Mouse (Mus musculus) midbrain, embryonic 12.5 days (tissue): ENCODE results near the gene Inpp5a. TPM values are rescaled to one million over a fixed set of nuclear protein-coding genes. Genes with fewer than 3 reads are reported as not detected.

Experiments
- ATAC-seq: fragments of 200-750 bp; cut with Nextera tagmentation; 2 replicates; pipeline ENCODE4 v1.8.0; 2017; ENCODE audit warnings: low read depth, moderate TSS enrichment, moderate library complexity; ENCODE audit not compliant: low FRiP score
- H3K27ac ChIP-seq: fragments of 300-500 bp; sonication (generic); replicated peaks from 2 replicates; pipeline ENCODE4 v1.5.1; 2016; ENCODE audit warnings: mild to moderate bottlenecking
- H3K27me3 ChIP-seq: fragments of 300-500 bp; sonication (generic); 2 replicates; pipeline ENCODE4 v1.6.1; 2016; ENCODE audit warnings: mild to moderate bottlenecking
- H3K36me3 ChIP-seq: fragments of 300-500 bp; sonication (generic); 2 replicates; pipeline ENCODE4 v1.6.1; 2016
- H3K4me1 ChIP-seq: fragments of 300-500 bp; sonication (generic); 2 replicates; pipeline ENCODE4 v1.6.1; 2016
- H3K4me2 ChIP-seq: fragments of 300-500 bp; sonication (generic); replicated peaks from 2 replicates; pipeline ENCODE4 v1.6.1; 2016; ENCODE audit warnings: mild to moderate bottlenecking, moderate library complexity
- H3K4me3 ChIP-seq: fragments of 300-500 bp; sonication (generic); 2 replicates; pipeline ENCODE4 v1.5.1; 2016; ENCODE audit warnings: mild to moderate bottlenecking
- H3K9ac ChIP-seq: fragments of 300-500 bp; sonication (generic); replicated peaks from 2 replicates; pipeline ENCODE4 v1.6.1; 2016; ENCODE audit warnings: mild to moderate bottlenecking, moderate library complexity
- H3K9me3 ChIP-seq: fragments of 300-500 bp; sonication (generic); 2 replicates; pipeline ENCODE4 v1.6.1; 2016; ENCODE audit warnings: mild to moderate bottlenecking
- WGBS: fragments of 180-500 bp; shearing (Covaris S2); methylation state at CpG from one replicate; pipeline ENCODE4 v1.1.7; 2016; 5-methylcytosine and 5-hydroxymethylcytosine counted together
- polyA plus RNA-seq: library from polyadenylated mRNA; unstranded; fragments of >200 nt; fragmentation: Nextera tagmentation; extraction: Ambion mirVana; gene quantifications from 2 replicates; pipeline ENCODE4 v1.2.1, GENCODE M21; 2016

The Inpp5a gene
- polyA plus RNA-seq, 1 experiment from 2014 or later: 24.8 TPM

DNA sequence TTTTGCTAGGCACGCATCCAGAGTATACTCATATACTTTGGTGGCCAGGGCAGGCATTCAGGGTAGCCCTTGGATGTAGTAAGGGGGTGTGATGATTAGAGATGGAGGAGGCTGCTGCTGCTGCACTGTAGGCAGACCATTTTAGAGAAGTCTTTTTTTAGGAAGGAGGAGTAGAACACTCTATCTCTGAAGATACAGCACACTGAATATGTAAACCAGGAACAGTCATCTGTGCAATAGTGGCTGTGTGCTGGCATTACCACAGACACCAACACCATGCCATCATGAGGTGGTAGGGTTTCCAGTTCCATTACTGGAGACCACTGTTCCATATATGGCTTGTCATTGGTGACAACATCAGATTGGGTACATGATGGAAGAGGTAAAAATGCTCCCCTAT, 83.1 kb downstream of the Inpp5a start:
- H3K4me3 ChIP-seq: no peak overlapping the region
- no peak overlapping the region for H3K9ac ChIP-seq
- no peak for ATAC-seq
- no peaks in the 10 kb centered on the region for H3K9me3 ChIP-seq
- H3K27me3 ChIP-seq: no peaks in the 10 kb centered on the region
- H3K4me2 ChIP-seq: no peak overlapping the region
- H3K27ac ChIP-seq: no peak overlapping the region
- H3K4me1 ChIP-seq: 0 out of 2 replicates have a peak, but pooled peaks cover 12% of the 10 kb centered on the region
- H3K36me3 ChIP-seq: no peaks in the 10 kb centered on the region
- 92% methylated on average over 1 of the region's 1 CpGs for WGBS

DNA sequence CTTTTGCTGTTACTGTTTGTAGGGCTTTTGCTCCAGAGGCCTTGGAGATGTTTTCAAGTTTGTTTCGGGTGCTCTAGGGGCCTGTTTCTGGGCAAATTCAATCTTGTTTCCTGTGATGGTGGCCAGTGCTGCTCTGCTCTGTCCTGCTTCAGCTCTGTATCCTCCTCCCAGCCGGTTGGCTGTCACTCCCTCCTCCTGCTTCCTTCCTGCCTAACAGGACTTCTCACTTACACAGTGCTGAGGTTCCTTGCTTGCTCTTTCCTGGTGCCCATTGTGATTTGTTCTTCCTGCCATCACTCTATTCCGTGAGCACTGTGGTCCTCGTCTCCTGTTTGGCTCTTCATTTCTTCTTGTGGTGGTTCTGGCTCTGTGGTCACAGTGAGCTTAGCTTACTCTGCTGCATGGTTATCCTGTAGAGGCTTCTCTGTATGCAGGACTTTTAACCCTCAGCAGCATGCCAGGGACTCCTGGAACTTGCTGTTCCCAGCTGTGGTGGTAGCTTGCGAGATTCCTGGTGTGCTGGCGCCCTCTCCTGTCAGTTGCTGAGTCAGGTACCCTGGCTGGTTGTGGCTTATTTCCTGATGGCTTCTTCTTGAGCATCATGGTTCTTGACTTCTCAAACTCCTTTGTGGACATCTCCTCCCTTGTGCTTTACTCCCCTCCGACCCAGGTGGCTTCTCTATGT, 84.1 kb downstream of the Inpp5a start:
- Histone ChIP-seq H3K9ac (no peak overlapping the region), H3K4me1 (0 out of 2 replicates have a peak, but pooled peaks cover 3% of the 10 kb centered on the region), H3K9me3 (no peaks in the 10 kb centered on the region), H3K27ac (no peak overlapping the region), H3K4me3 (no peak overlapping the region), H3K36me3 (no peaks in the 10 kb centered on the region), H3K4me2 (no peak overlapping the region), H3K27me3 (no peaks in the 10 kb centered on the region)
- ATAC-seq: no peak
- WGBS: 34% methylated on average over 7 of the region's 7 CpGs

DNA sequence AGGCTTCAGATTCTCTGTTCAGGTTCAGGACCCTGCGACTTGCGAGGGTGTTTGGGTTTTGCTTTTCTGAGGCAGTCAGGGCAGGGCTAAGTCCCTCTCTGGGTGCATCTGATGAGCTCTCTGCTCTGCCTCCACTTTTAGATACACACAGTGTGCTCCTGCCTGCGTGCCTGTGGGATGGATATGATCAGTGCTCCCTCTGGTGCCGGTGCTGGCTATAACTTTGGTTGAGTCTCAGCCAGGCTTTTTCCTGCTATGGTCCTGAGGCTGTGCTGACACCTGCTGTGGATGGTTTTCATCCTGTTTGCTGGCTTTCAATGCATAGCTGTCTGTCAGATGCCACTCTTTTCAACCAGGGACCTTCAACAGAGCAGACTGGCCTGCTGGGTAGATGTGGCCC, 87.0 kb downstream of the Inpp5a start:
- no peaks in the 10 kb centered on the region for H3K4me1 ChIP-seq
- 53% methylated on average over 4 of the region's 4 CpGs for WGBS
- H3K36me3 ChIP-seq: 0 out of 2 replicates have a peak, but pooled peaks cover 3% of the 10 kb centered on the region
- H3K4me3 ChIP-seq: no peak overlapping the region
- ATAC-seq: no peak
- H3K9ac ChIP-seq: no peak overlapping the region
- H3K27ac ChIP-seq: no peak overlapping the region
- H3K4me2 ChIP-seq: no peak overlapping the region
- H3K9me3 ChIP-seq: no peaks in the 10 kb centered on the region
- H3K27me3 ChIP-seq: no peaks in the 10 kb centered on the region

GRCm38 (mm10) chr7:139476700-139477099, 87.8 kb downstream of the Inpp5a start:
- Histone ChIP-seq H3K4me1 (no peaks in the 10 kb centered on the region), H3K9ac (no peak overlapping the region), H3K9me3 (no peaks in the 10 kb centered on the region), H3K4me3 (no peak overlapping the region), H3K36me3 (0 out of 2 replicates have a peak, but pooled peaks cover 3% of the 10 kb centered on the region), H3K4me2 (no peak overlapping the region), H3K27me3 (peaks cover under 1% of the 10 kb centered on the region; the same call in 1 of the 2 replicates), H3K27ac (no peak overlapping the region)
- WGBS: 86% methylated on average over 2 of the region's 2 CpGs
- ATAC-seq: no peak

GRCm38 (mm10) chr7:139477748-139478147, 88.8 kb downstream of the Inpp5a start:
- no peak for ATAC-seq
- Histone ChIP-seq H3K27ac (no peak overlapping the region), H3K4me2 (no peak overlapping the region), H3K9me3 (no peaks in the 10 kb centered on the region), H3K27me3 (peaks cover 2% of the 10 kb centered on the region; the same call in 1 of the 2 replicates), H3K4me1 (no peaks in the 10 kb centered on the region), H3K4me3 (no peak overlapping the region), H3K36me3 (0 out of 2 replicates have a peak, but pooled peaks cover 3% of the 10 kb centered on the region), H3K9ac (no peak overlapping the region)
- 89% methylated on average over 3 of the region's 3 CpGs for WGBS

GRCm38 (mm10) chr7:139479077-139479476, 90.2 kb downstream of the Inpp5a start:
- Histone ChIP-seq H3K9me3 (no peaks in the 10 kb centered on the region), H3K9ac (no peak overlapping the region), H3K4me1 (no peaks in the 10 kb centered on the region), H3K36me3 (0 out of 2 replicates have a peak, but pooled peaks cover 3% of the 10 kb centered on the region), H3K4me2 (no peak overlapping the region), H3K27ac (no peak overlapping the region), H3K27me3 (peaks cover 7% of the 10 kb centered on the region; the same call in 1 of the 2 replicates), H3K4me3 (no peak overlapping the region)
- 82% methylated on average over 1 of the region's 1 CpGs for WGBS
- ATAC-seq: no peak

- no peaks in the 10 kb centered on the region for H3K4me1 ChIP-seq
Observed at GRCm38 (mm10) chr7:139479626-139480025, 90.7 kb downstream of the Inpp5a start.

GRCm38 (mm10) chr7:139484206-139484955, 95.5 kb downstream of the Inpp5a start:
- no peaks in the 10 kb centered on the region for H3K9me3 ChIP-seq
- H3K9ac ChIP-seq: no peak overlapping the region
- no peak for ATAC-seq
- H3K36me3 ChIP-seq: 0 out of 2 replicates have a peak, but pooled peaks cover 1% of the 10 kb centered on the region
- H3K4me2 ChIP-seq: no peak overlapping the region
- H3K27ac ChIP-seq: no peak overlapping the region
- H3K4me1 ChIP-seq: no peaks in the 10 kb centered on the region
- peaks cover 56% of the 10 kb centered on the region for H3K27me3 ChIP-seq
- no peak overlapping the region for H3K4me3 ChIP-seq
- WGBS: 63% methylated on average over 9 of the region's 9 CpGs

More at GRCm38 (mm10) chr7:139479626-139480025, 90.7 kb downstream of the Inpp5a start:
- 80% methylated on average over 6 of the region's 6 CpGs for WGBS
- ATAC-seq: no peak
- peaks cover 11% of the 10 kb centered on the region for H3K27me3 ChIP-seq
- no peak overlapping the region for H3K4me3 ChIP-seq
- H3K9ac ChIP-seq: no peak overlapping the region
- no peak overlapping the region for H3K4me2 ChIP-seq
- H3K9me3 ChIP-seq: no peaks in the 10 kb centered on the region
- H3K36me3 ChIP-seq: 0 out of 2 replicates have a peak, but pooled peaks cover 3% of the 10 kb centered on the region
- H3K27ac ChIP-seq: no peak overlapping the region

DNA sequence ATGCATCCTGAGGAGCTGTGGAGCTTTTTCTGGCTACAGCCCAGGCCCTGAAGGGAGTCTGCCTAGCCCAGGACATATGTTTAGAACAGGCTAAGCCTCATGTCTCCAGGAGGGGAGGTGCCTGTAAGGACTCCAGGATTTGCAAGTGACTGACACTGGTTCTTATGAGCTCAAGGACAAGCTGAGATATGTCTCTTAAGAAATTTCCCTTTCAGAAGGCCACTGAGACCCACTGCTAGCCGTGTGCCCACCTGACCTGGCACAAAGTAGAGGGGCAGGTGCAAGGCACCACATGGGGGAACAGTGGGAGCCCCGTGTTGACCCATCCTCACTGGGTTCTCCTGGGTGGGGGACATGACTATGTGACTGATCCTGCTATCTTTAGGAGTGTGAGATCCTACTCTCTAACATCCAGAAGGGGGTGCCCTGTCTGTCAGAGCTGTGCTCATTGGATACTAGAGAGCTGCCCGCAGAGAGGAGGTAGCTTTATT, 100.9 kb downstream of the Inpp5a start:
- H3K9ac ChIP-seq: no peak overlapping the region
- WGBS: 74% methylated on average over 3 of the region's 3 CpGs
- no peaks in the 10 kb centered on the region for H3K4me1 ChIP-seq
- no peaks in the 10 kb centered on the region for H3K9me3 ChIP-seq
- H3K27me3 ChIP-seq: peaks cover 96% of the 10 kb centered on the region
- ATAC-seq: no peak
- no peak overlapping the region for H3K27ac ChIP-seq
- no peak overlapping the region for H3K4me2 ChIP-seq
- H3K4me3 ChIP-seq: no peak overlapping the region
- H3K36me3 ChIP-seq: no peaks in the 10 kb centered on the region

DNA sequence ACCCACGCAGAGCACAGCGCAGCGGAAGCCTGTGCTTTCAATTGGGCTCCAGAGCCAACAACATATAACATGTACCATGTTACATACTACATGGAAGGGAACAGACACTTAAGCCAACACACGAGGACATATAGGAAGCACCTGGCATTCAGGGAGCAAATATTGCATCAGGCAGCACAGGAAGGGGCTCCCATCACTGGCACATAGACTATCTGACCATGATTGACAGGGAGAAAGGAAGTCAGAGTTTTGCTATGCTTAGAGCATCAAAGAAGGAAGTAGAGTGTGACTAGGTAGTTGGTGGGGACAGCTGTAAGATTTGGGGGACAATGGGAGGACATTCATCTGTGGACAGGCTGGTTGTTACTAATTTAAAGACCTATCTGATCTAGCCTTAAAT, 103.4 kb downstream of the Inpp5a start:
- H3K9me3 ChIP-seq: no peaks in the 10 kb centered on the region
- peaks cover 96% of the 10 kb centered on the region for H3K27me3 ChIP-seq
- WGBS: 92% methylated on average over 4 of the region's 4 CpGs
- no peak overlapping the region for H3K9ac ChIP-seq
- no peak overlapping the region for H3K4me2 ChIP-seq
- no peak overlapping the region for H3K4me3 ChIP-seq
- no peaks in the 10 kb centered on the region for H3K36me3 ChIP-seq
- no peak for ATAC-seq
- no peak overlapping the region for H3K27ac ChIP-seq
- peaks cover 4% of the 10 kb centered on the region; the same call in 1 of the 2 replicates for H3K4me1 ChIP-seq

DNA sequence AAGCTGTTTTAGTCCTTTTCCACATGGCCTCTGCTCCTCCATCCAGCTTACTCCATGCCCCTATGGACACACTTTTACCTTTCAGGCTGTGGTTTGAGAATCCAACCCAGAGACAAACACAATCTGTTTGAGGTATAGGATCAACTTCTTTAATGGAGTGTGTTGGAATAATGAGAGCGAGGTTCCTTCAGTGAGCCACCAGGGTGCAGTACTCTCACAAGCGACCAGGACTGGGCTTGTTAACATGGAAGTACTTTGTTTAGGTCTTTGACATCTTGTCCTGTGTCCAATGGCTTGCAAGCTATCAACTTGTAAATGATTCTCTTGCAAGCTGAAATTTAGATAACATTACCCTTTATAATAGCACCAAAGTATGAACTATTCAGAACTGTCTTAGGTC, 104.0 kb downstream of the Inpp5a start:
- Histone ChIP-seq H3K9ac (no peak overlapping the region), H3K27ac (no peak overlapping the region), H3K4me1 (peaks cover 10% of the 10 kb centered on the region; the same call in 1 of the 2 replicates), H3K4me2 (no peak overlapping the region), H3K27me3 (peaks cover 96% of the 10 kb centered on the region), H3K4me3 (no peak overlapping the region), H3K36me3 (no peaks in the 10 kb centered on the region), H3K9me3 (no peaks in the 10 kb centered on the region)
- 33% methylated on average over 2 of the region's 2 CpGs for WGBS
- ATAC-seq: no peak

DNA sequence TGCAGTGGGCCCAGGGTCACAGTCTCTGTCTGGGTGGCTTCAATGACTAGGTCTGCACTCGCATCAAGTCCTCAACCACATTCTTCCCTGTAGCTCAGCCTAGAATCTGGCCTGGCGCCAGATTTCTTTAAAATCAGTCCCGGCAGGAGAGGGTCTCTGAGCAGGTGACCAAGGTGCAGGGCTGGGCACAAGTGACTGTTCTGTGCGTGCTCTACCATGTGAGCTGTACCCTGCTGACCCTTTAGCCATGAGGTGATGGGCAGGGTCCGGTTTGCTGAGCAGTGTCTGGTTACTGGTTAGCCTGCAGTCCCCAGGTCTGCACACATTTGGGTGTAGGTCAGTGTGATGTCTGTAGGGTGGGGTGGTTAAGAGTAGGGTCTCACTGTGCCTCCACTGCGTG, 106.9 kb downstream of the Inpp5a start:
- Histone ChIP-seq H3K27me3 (peaks cover 96% of the 10 kb centered on the region), H3K36me3 (no peaks in the 10 kb centered on the region), H3K4me1 (peaks cover 16% of the 10 kb centered on the region; the same call in 1 of the 2 replicates), H3K4me2 (no peak overlapping the region), H3K27ac (no peak overlapping the region), H3K9ac (no peak overlapping the region), H3K9me3 (no peaks in the 10 kb centered on the region), H3K4me3 (no peak overlapping the region)
- no peak for ATAC-seq
- WGBS: 79% methylated on average over 6 of the region's 6 CpGs
